Mouse (Mus musculus) testis, adult 2 months (tissue): ENCODE measurements around the gene Spats1.

Source experiments
- CTCF ChIP-seq: fragments of 200-500 bp; IDR thresholded peaks from 2 replicates; pipeline ENCODE4 v1.5.1; 2012; ENCODE audit warnings: low read depth, mild to moderate bottlenecking, inconsistent platforms, low read length, moderate library complexity; ENCODE audit not compliant: control insufficient read depth, insufficient read depth, insufficient replicate concordance
- POLR2A ChIP-seq: fragments of 200-500 bp; IDR thresholded peaks from 2 replicates; pipeline ENCODE4 v1.6.1; 2012; ENCODE audit warnings: low read depth, mild to moderate bottlenecking, inconsistent platforms, low read length, moderate library complexity; ENCODE audit not compliant: control insufficient read depth

GRCm38 (mm10) chr17:45489736-45490135 lies 14.5 kb upstream of the Spats1 start:
- no peak for TF ChIP-seq CTCF
- no peak for TF ChIP-seq POLR2A
